Mouse (Mus musculus): ENCODE results near the gene Carm1.

DNA sequence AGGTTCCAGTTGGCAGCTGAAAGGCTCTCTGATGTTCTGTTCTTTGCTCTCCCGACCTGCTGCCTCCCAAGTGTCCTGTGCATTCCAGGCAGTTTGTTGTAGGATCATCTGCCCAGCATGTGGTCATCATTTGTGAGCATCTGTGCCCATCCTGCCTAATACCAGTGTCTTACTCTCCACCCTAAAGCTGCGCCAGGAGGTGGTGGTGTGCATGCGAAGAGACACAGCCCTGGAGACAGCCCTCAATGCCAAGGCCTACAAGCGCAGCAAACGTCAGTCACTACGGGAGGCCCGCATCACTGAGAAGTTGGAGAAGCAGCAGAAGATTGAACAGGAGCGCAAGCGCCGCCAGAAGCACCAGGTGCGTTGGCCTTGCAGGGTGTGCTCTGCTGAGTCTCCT lies 92.3 kb downstream of the Carm1 start:
- TF ChIP-seq POLR2A (IDR thresholded peaks at IDR 0.05; ENCODE audit: control insufficient read depth, extremely low read depth, insufficient read depth, low read length, poor library complexity): no peak
- no peak for TF ChIP-seq CTCF (IDR thresholded peaks at IDR 0.05; ENCODE audit: borderline replicate concordance, control insufficient read depth, extremely low read depth, insufficient read depth, low read length, poor library complexity)

Data from thymus, adult 2 months (tissue).